Mouse (Mus musculus) T-helper 1 cell (primary cell): ENCODE results near the gene Ccdc57.
"Not testable (repeated sequence)": the region's sequence is repeated elsewhere in the genome, so short reads cannot be mapped to it uniquely, and the experiment has no call there.

Experiments
- in situ Hi-C: fragments of 300-600 bp; cut with MboI, MseI; formaldehyde crosslinking; loops from one replicate; pipeline ENCODE4 v1.15.1; 2025; ENCODE audit warnings: high pct_unique_total_duplicates

Ccdc57 gene

GRCm38 (mm10) chr11:120903159-120903850 is 29.4 kb downstream of the Ccdc57 start:
- in situ Hi-C loops, result no loop called here

DNA sequence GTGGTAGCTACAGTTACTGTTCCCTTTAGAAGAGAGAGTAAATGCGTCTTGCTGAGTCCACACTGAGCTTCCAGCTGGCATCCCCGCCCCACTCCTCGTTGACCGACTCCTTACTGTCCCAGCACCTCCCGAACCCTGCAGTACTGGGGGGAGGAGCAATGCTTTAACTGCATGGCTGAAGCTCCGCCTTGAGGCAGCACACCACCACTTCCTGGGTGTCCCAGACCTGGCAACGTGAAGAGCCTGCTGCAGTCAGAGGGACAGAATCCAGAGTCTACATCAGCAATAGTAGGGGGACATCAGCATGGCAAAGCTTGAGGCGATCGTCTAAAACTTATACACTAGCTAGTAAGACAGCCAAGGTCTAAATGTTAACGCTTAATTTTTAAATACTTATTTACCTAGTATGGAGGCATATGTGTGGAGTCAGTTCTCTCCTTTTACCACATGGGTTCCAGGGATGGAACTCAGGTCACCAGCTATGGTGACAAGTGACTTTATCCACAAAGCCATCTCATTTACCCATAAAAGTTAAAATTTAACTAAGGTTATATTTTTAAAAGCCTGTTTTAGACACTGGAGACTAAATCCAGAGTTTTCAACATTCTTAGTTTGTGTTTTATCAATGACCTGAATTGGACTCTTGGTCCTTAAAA is 30.1 kb downstream of the Ccdc57 start:
- in situ Hi-C loops, result no loop called here

- in situ Hi-C loops, result no loop called here
Observed at GRCm38 (mm10) chr11:120901729-120902486, 30.8 kb downstream of the Ccdc57 start.

- in situ Hi-C loops, result no loop called here
Observed at GRCm38 (mm10) chr11:120900276-120901244, 32.1 kb downstream of the Ccdc57 start.

GRCm38 (mm10) chr11:120898114-120898548 is 34.5 kb downstream of the Ccdc57 start:
- in situ Hi-C loops, result no loop called here

DNA sequence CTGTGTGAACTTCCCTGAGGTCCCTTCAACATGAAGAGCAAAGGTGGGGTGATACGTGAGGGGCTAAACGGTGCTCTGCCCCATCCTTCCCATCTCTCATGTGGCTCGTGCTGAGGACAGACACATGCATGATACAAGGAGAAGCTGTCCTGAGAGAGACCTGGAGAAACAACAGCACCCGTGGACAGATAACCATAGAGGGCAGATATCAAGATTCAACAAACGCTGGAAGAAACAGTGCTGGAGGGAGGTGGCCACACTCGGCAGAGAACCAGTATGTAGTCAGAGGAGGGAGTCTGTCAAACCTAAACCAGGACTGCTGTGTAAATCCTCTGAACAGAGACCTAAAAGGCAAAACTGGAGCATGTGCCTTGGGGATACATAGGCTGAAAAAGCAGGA is 37.2 kb downstream of the Ccdc57 start:
- in situ Hi-C loops, result no loop called here

- in situ Hi-C loops, result no loop called here
Observed at GRCm38 (mm10) chr11:120894397-120894796, 38.3 kb downstream of the Ccdc57 start.

DNA sequence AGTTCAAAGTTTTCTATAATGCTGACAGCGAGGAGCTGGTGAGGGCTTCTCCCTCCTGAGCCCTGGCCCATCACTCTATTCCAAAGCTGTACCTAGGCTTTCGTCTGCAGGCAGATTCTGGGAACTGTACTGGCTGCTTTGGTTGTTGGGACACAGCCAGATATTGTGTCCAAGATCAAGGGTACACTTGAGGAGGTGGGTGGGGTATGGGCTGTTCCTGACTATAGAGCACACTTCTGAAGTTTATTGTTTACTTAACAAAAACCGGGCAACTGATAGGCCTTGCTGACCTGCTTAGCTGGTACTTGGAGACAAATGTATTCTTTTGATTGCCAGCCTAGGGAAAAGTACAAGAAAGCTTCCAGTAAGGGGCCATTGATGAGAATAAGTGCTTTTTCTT is 43.5 kb downstream of the Ccdc57 start:
- in situ Hi-C loops, result no loop called here

GRCm38 (mm10) chr11:120888718-120889117 is 44.0 kb downstream of the Ccdc57 start:
- in situ Hi-C loops, result no loop called here

GRCm38 (mm10) chr11:120887502-120887901 is 45.2 kb downstream of the Ccdc57 start:
- in situ Hi-C loops, result no loop called here

- in situ Hi-C loops, result no loop called here
Observed at GRCm38 (mm10) chr11:120886462-120886861, 46.2 kb downstream of the Ccdc57 start.

DNA sequence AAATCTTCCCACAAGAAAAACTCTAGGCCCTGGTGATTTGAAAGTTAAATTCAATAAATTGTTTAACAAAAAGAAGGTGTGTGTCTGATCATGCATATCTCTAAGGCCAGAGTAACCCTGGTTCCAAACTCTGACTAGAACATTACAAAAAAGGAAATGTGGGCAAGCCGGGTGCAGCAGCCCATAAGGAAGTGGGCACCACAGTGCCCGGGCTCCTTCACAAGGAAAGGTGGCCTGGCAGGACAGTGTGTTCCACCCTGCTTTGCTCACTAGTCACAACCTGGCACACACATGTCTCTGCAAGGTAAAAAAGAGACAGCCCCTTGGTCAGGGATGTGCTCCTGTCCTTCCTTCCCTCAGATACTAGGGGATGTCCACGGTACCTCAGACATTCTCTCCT is 49.1 kb downstream of the Ccdc57 start:
- in situ Hi-C loops, result no loop called here

GRCm38 (mm10) chr11:120882931-120883330 is 49.7 kb downstream of the Ccdc57 start:
- in situ Hi-C loops, result no loop called here

- in situ Hi-C loops, result no loop called here
Observed at GRCm38 (mm10) chr11:120873206-120873605, 59.5 kb downstream of the Ccdc57 start.

- in situ Hi-C loops, result no loop called here
Observed at GRCm38 (mm10) chr11:120871521-120871920, 61.2 kb downstream of the Ccdc57 start.

DNA sequence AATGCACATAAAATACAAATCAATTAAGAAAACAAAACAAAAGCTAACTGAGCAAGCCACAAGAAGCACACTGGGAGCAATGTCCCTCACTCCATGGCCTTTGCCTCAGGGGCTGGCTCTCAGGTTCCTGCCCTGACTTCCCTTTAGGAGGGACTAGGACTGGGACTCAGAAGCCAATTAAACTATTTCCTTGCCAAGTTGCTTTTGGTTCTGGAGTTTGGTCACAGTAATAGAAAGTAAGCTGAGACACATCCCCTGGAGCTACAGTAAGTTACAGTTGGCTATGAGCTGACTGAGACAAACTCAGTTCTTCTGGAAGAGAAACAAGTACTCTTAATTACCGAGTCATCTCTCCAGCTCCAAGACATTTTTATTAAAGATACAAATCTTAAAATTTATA is 66.9 kb downstream of the Ccdc57 start:
- in situ Hi-C loops, result no loop called here

GRCm38 (mm10) chr11:120862819-120863218 is 69.9 kb downstream of the Ccdc57 start:
- in situ Hi-C loops, result no loop called here

- in situ Hi-C loops, result not testable (repeated sequence)
Observed at GRCm38 (mm10) chr11:120855938-120856337, 76.7 kb downstream of the Ccdc57 start.

DNA sequence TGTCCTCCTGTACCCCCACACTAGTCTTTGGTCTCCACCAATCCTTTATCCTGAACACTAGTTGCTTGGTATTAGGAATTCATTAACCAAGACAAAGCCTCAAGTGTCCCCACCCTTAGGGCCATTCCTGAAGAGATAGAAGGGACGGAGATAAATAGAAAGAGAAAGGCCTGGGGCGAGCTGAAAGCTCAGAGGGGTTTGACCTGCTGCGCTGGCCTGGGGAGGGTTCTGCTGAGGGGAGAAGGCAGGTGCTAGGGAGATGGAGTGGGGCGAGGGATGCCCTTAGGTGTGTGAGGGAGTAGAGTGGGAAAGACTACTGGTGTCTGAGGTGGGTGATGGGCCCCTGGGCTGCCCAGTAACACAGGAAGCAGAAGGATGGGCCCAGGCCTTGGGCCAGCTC is 78.9 kb downstream of the Ccdc57 start:
- in situ Hi-C loops, result no loop called here

GRCm38 (mm10) chr11:120853158-120853557 is 79.5 kb downstream of the Ccdc57 start:
- in situ Hi-C loops, result no loop called here
